Mouse (Mus musculus): ENCODE data around the gene Mthfr. TPM values are rescaled to one million over a fixed set of nuclear protein-coding genes. Genes with fewer than 3 reads are reported as not detected.

The Mthfr gene
- polyA plus RNA-seq (2012; rRNA removed): 36.3 and 48.4 TPM in 2 replicates

DNA sequence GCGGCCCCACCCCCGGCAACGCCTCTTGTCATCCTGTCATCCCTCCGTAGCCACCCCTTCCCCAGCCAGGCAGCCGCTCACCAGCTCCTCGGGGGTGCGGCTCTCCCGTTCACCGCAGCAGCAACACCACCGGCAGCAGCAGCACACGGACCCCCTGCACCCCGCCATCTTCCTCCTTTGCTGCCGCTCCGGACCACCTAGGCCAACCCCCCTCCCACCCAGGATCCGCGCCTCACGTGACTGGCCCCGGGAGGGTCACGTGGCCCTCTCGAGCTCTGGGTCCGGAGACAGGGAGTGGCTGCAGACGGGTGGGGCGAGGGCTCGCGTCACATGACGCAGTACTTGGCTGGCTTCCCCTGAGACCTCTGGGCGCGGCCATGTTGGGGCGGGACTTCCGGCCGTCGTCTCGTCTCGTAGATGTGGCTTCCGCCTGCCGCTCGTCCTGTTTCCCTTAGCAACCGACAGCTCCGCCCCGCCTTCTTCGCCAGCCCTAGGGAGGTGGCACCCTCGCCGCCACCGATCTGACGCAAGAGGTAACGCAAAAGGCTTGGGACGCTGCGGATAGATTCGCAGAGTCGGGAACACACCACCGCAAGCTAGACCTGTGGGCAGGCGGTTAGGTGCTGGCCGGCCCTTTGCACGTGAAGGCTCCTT is at the start of gene Mthfr, which contains the start of gene Clcn6:
TSS of gene Mthfr (plus strand) at position 478 of the 654 bp plus-strand sequence.
TSS of gene Clcn6 (minus strand) at position 222 of the 654 bp plus-strand sequence.
- Histone ChIP-seq H3K4me3 (ENCODE audit: insufficient read depth, low read depth, low read length) (peak within 1 kb of the TSS; percentile 80), H3K4me1 (ENCODE audit: control insufficient read depth, insufficient read depth, low read length) (peaks cover 15% of the 10 kb centered on the region), H3K36me3 (ENCODE audit: control insufficient read depth, insufficient read depth, low read length) (no peaks in the 10 kb centered on the region), H3K27me3 (replicated peaks; ENCODE audit: control insufficient read depth, insufficient read depth, low read length) (no peaks in the 10 kb centered on the region), H3K27ac (ENCODE audit: insufficient read depth, low read depth, low read length) (peak within 1 kb of the TSS; percentile 84)
- peak; percentile 100 for DNase-seq
- WGBS: under 1% methylated on average over 54 of the region's 54 CpGs
- no peak for TF ChIP-seq CTCF (conservative IDR thresholded peaks at IDR 0.05; ENCODE audit: insufficient read depth, insufficient read length, low read depth, low read length)
- peak; percentile 85 for TF ChIP-seq POLR2A (IDR thresholded peaks at IDR 0.05; ENCODE audit: low read depth, low read length)

DNA sequence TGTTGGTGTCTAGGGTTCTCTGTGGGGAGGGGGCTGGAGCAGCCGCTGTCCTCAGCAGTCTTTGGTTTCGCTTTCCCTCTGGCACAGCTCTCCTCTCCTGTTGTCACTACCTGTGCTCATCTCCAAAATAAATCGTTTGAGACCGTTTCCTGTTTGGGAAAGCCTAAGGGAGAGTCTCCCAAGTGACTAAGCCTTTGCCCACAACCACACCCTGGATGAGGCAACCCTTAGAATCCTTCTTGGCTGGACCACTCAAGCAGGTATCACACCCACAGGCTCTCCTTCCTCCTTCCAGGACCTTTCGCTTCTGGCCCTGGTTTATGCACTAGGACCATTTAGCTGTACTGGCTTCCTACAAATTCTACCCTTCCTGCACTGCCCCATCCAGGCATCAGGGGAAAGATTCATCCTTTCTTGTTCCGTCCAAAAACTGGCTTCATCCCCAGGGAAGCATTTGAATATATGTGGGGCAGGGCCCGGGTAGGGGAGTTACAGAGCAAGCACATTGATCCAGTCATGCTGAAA is 45.2 kb upstream of the Mthfr start:
- Histone ChIP-seq H3K27me3 (replicated peaks; ENCODE audit: control insufficient read depth, insufficient read depth, low read length) (no peaks in the 10 kb centered on the region), H3K36me3 (ENCODE audit: control insufficient read depth, insufficient read depth, low read length) (no peaks in the 10 kb centered on the region), H3K27ac (ENCODE audit: insufficient read depth, low read depth, low read length) (no peak overlapping the region), H3K4me3 (ENCODE audit: insufficient read depth, low read depth, low read length) (no peak overlapping the region), H3K4me1 (ENCODE audit: control insufficient read depth, insufficient read depth, low read length) (no peaks in the 10 kb centered on the region)
- no peak for TF ChIP-seq POLR2A (IDR thresholded peaks at IDR 0.05; ENCODE audit: low read depth, low read length)
- no peak for TF ChIP-seq CTCF (conservative IDR thresholded peaks at IDR 0.05; ENCODE audit: insufficient read depth, insufficient read length, low read depth, low read length)
- no peak for DNase-seq
- WGBS: 40% methylated on average over 7 of the region's 7 CpGs

DNA sequence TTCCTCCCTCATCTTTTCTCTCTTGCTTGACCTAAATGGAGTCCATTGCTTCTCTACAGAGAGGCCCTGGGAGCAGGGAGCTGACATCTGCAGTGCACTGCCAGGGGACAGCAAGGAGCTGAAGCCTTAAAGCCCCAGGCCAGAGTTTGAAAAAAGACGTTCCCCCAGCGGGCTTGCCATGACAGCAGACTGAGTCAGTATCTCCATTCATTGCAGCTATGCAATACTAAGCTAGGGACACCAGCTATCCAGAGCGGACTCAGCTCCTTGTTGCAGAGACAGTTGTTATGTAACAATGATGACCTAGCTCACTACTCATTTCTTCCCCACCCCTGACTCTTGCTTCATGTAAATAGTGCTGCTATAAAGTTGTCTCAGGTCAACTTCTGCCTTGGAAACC is 43.6 kb upstream of the Mthfr start:
- H3K27me3 ChIP-seq (replicated peaks; ENCODE audit: control insufficient read depth, insufficient read depth, low read length): no peaks in the 10 kb centered on the region
- no peaks in the 10 kb centered on the region for H3K36me3 ChIP-seq (ENCODE audit: control insufficient read depth, insufficient read depth, low read length)
- H3K4me1 ChIP-seq (ENCODE audit: control insufficient read depth, insufficient read depth, low read length): no peaks in the 10 kb centered on the region
- no peak overlapping the region for H3K4me3 ChIP-seq (ENCODE audit: insufficient read depth, low read depth, low read length)
- TF ChIP-seq CTCF (conservative IDR thresholded peaks at IDR 0.05; ENCODE audit: insufficient read depth, insufficient read length, low read depth, low read length) (no peak), POLR2A (IDR thresholded peaks at IDR 0.05; ENCODE audit: low read depth, low read length) (no peak)
- 79% methylated on average over 3 of the region's 3 CpGs for WGBS
- no peak for DNase-seq
- H3K27ac ChIP-seq (ENCODE audit: insufficient read depth, low read depth, low read length): no peak overlapping the region

DNA sequence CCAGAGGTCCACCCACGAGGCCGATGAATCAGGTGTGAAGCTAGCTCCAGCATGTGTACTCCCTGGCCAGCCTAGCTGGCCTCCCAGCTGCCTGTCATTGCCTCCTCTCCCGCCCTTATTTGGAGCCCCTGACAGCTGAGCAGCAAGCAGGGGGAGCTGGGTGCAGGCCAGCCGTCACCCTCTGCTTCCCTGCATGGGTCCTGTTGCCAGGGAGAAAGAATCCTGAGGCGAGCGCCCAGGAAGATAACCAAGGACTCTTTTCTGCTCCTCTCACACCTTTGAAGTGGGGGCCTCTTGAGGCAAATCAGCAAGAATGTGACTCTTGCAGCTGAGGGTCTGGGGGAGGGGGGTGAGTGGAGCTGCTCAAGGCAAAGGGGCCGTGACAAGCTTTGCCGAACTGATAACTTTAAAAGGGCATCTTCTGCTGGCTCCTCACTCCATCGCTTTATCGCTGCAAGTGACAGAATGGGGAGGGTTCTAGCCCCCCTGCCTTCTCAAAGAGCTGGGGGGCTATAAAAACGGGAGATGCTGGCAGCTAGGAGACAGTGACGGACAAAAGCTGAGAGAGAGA is 38.6 kb upstream of the Mthfr start, which contains the start of gene Nppa:
TSS of gene Nppa (plus strand) at position 521 of the 571 bp plus-strand sequence.
- TF ChIP-seq CTCF (conservative IDR thresholded peaks at IDR 0.05; ENCODE audit: insufficient read depth, insufficient read length, low read depth, low read length) (no peak), POLR2A (IDR thresholded peaks at IDR 0.05; ENCODE audit: low read depth, low read length) (no peak)

DNA sequence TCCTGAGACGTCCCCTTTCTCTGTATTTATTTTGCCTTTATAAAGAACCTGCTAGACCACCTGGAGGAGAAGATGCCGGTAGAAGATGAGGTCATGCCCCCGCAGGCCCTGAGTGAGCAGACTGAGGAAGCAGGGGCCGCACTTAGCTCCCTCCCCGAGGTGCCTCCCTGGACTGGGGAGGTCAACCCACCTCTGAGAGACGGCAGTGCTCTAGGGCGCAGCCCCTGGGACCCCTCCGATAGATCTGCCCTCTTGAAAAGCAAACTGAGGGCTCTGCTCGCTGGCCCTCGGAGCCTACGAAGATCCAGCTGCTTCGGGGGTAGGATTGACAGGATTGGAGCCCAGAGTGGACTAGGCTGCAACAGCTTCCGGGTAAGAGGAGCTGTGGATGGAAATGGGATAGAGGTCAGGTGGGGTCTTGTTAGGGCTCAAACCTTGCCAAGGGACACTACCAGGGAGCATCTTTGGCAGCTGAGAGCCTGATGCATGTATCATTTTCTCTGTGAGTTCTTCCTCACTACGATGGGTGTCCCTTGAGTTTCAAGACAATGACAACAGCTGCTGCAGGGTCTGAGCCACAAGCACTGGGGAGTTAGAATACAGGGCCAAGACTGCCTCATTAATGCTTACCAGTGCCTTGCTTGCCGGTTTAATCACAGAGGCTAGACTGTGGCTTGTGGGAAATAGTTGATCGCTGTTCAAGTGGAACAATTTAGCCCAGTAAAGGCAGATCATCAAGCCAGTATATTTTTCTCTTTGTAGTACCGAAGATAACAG is 37.7 kb upstream of the Mthfr start:
- no peak for DNase-seq
- H3K27me3 ChIP-seq (replicated peaks; ENCODE audit: control insufficient read depth, insufficient read depth, low read length): no peaks in the 10 kb centered on the region
- no peak overlapping the region for H3K4me3 ChIP-seq (ENCODE audit: insufficient read depth, low read depth, low read length)
- H3K27ac ChIP-seq (ENCODE audit: insufficient read depth, low read depth, low read length): no peak overlapping the region
- no peak for TF ChIP-seq POLR2A (IDR thresholded peaks at IDR 0.05; ENCODE audit: low read depth, low read length)
- no peak for TF ChIP-seq CTCF (conservative IDR thresholded peaks at IDR 0.05; ENCODE audit: insufficient read depth, insufficient read length, low read depth, low read length)
- H3K36me3 ChIP-seq (ENCODE audit: control insufficient read depth, insufficient read depth, low read length): no peaks in the 10 kb centered on the region
- WGBS: 77% methylated on average over 17 of the region's 17 CpGs
- no peaks in the 10 kb centered on the region for H3K4me1 ChIP-seq (ENCODE audit: control insufficient read depth, insufficient read depth, low read length)

More for the DNA sequence above, 38.6 kb upstream of the Mthfr start, which contains the start of gene Nppa:
- Histone ChIP-seq H3K27ac (ENCODE audit: insufficient read depth, low read depth, low read length) (no peak within 1 kb of the TSS), H3K4me3 (ENCODE audit: insufficient read depth, low read depth, low read length) (no peak within 1 kb of the TSS), H3K36me3 (ENCODE audit: control insufficient read depth, insufficient read depth, low read length) (no peaks in the 10 kb centered on the region), H3K4me1 (ENCODE audit: control insufficient read depth, insufficient read depth, low read length) (no peaks in the 10 kb centered on the region), H3K27me3 (replicated peaks; ENCODE audit: control insufficient read depth, insufficient read depth, low read length) (no peaks in the 10 kb centered on the region)
- WGBS: 28% methylated on average over 12 of the region's 12 CpGs
- DNase-seq: no peak

DNA sequence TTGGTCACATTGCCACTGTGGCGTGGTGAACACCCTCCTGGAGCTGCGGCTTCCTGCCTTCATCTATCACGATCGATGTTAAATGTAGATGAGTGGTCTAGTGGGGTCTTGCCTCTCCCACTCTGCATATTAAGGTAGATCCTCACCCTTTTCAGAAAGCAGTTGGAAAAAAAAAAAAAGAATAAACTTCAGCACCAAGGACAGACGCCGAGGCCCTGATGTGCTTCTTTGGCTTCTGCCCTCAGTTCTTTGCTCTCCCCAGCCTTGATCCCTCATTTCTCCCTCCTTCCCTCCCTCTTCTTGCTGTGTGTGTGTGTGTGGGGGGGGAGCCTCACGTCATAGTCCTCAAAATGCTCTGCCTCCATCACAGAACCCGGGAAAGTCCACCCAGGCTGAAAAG is 37.0 kb upstream of the Mthfr start:
- WGBS: 48% methylated on average over 8 of the region's 8 CpGs
- H3K27me3 ChIP-seq (replicated peaks; ENCODE audit: control insufficient read depth, insufficient read depth, low read length): no peaks in the 10 kb centered on the region
- DNase-seq: no peak
- no peak overlapping the region for H3K27ac ChIP-seq (ENCODE audit: insufficient read depth, low read depth, low read length)
- no peak overlapping the region for H3K4me3 ChIP-seq (ENCODE audit: insufficient read depth, low read depth, low read length)
- peaks cover 4% of the 10 kb centered on the region; the same call in 1 of the 2 replicates for H3K36me3 ChIP-seq (ENCODE audit: control insufficient read depth, insufficient read depth, low read length)
- TF ChIP-seq POLR2A (IDR thresholded peaks at IDR 0.05; ENCODE audit: low read depth, low read length): no peak
- no peak for TF ChIP-seq CTCF (conservative IDR thresholded peaks at IDR 0.05; ENCODE audit: insufficient read depth, insufficient read length, low read depth, low read length)
- no peaks in the 10 kb centered on the region for H3K4me1 ChIP-seq (ENCODE audit: control insufficient read depth, insufficient read depth, low read length)
